Mouse (Mus musculus) ovary, postnatal 36 days (tissue): ENCODE measurements around the gene Tln2.

Source experiments
- DNase-seq: peaks from one replicate; pipeline ENCODE4 v3.0.0; 2022; ENCODE audit warnings: low spot score, mixed read lengths

Gene Tln2

DNA sequence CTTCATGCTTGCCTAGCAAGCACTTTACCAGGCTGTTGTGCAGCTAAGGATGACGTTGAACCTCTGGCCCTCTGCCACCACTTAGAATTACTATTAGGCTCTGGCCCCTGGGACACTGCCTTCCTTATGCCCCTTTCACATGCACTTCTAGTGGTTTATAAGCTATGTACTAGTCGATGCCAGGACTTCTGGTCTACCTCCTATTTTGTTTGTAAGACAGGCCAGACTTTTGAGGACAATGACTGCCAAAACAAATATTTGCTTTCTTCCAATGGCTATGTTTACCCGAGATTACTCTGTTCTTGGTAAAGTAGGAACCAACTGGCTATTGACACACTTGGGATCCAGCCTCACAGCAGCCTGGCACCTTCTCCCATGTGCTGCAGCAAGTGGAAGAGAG is 82.1 kb downstream of the Tln2 start:
- no peak for DNase-seq

DNA sequence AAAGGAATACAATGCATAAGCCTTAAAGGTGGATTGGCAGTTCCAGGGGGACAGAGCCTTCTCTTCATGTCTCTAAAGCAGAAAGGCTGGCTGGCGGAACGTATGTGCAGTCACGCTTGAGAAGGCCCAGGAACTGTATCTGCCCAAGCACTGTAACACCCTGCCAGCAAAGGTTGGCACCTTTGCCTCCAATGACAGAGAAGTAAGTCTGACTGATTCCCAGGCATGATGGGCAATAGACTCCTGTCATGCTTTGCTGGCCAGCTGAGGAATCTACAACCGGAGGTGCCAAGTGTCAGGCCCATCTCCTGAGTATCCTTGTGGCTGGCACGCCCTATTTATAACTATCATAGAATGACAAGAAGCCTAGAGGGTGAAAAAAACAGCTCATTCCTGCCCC is 83.3 kb downstream of the Tln2 start:
- DNase-seq = no peak

DNA sequence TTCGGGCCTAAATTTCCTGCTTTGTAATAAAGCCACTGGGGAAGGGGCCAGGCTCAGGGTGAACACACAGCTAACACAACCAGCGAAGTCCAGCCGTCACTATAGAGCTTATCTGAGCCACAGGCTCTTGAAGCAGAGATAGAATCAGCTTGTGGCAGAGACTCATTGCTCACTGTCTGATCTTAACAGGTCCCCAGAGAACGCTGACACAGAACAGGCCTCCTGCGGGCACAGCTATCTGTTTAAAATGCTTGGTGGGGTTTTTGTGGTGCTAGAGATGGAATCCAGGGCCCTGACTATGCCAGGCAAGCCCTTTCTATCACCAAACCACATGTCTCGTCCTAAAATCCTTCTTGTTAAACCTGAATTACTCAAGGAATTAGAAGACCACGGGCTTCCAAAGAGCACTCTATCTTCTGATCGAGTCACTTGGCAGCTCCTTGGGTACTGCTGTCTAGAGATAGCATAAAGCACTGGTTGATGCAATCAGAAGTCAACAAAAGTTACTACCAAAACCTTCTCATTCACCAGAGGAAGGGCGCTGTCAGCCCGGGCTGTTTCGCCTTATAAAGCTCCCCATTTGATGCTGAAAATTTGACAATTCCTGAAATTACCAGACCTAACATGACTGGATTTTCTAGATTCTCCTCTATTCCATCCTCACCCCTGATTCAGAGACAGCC is 95.9 kb downstream of the Tln2 start:
- no peak for DNase-seq

DNA sequence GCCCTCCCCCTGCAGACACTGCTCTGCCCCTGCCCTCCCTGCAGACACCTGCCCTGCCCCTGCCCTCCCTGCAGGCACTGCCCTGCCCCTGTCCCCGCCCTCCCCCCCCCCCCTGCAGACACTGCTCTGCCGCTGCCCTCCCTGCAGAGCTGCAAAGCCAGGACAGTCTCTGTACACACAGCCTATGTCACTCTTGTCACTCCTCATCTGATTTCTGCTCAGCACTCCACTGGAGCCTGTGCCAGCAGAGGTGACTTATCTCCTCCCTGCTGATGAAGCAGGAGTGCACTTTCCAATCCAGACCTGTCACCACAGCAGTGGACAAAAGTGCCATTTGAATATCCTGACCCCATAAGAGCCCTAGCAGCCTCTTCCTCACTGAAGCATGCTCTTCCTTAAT is 118.0 kb downstream of the Tln2 start:
- DNase-seq = no peak

DNA sequence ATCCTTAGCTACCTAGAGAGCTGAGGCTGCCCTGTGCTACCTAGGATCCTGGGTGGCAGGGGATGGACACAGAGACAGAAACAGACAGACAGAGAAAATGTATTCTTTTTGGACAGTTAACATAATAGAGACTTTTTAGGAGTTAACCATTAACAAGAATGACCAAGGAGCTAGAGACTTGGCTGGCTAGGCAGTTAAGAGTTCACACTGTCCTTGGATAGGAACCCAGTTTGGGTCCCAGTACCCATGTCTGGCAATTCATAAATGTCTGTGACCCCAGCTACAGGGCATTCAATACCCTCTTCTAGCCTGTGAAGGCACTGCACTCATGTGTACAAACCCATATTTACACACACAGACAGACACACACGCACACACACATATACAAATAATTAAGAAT is 122.0 kb downstream of the Tln2 start:
- no peak for DNase-seq

DNA sequence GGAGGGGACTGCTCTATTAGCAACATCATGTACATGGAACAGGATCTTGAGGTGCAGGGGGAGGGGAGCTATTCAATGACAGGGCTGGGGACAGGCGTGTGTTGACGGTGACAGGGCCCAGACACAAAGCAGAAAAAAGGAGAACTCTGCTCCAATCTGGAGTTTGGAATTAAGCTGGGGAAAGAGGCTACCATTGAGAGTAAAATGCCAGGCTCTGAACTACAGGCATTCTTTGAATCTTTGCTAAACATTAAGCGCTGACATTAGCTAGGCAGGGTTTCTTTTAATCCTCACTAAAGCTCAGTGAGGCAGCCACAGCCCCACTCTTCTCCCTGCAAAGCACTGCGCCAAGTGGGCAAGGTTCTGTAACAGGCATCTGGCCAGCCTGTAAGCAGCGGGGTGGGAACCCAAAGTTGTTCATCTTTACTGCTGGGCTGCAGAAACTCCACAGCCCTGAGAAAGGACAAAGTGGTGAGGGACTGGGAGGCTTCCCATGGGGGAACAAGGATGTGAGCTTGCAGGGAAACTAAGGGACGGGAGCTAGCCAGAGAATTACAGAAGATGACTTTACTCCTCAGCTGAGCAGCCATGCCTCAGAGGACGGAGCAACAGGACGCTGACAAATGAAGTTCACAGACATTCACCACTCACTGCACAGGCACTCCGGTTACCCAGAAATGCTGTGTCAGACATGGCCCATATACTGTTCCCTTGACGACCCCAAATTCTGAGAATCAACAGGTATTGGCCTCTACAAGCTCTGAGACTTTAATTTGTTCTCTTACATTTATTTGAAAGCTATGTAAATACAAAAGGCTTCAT is 124.0 kb downstream of the Tln2 start:
- no peak for DNase-seq

DNA sequence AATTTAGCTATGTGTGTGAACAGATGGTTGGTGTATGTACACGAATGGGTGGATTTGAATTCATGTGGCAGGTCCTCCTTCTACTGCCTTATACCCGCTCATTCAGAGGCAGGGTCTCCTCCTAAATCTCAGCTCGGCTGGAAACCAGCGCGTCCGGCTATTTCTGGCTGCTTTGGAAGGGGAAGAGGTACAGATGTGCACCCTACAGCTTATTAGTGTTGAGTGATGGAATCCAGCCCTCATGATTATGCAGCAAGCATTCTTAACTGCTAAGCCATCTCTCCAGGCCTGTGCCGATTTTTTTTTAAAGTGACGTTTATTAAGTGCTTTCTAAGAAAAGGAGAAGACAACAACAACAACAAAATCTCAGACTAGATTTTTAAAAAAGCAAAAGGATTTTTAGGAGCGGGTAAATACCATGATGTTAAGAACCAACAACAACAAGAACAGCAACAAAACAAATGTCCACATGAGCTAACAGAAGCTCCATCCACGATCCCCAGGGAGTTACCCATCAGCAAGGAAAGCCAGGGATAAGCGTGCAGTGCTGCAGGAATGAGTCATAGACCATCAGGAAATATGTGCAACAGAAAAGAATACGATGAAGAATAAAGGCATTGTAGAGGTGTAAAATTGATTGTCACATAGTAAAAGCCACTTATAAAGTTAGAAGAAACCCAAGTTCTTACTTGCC is 130.2 kb downstream of the Tln2 start:
- no peak for DNase-seq

DNA sequence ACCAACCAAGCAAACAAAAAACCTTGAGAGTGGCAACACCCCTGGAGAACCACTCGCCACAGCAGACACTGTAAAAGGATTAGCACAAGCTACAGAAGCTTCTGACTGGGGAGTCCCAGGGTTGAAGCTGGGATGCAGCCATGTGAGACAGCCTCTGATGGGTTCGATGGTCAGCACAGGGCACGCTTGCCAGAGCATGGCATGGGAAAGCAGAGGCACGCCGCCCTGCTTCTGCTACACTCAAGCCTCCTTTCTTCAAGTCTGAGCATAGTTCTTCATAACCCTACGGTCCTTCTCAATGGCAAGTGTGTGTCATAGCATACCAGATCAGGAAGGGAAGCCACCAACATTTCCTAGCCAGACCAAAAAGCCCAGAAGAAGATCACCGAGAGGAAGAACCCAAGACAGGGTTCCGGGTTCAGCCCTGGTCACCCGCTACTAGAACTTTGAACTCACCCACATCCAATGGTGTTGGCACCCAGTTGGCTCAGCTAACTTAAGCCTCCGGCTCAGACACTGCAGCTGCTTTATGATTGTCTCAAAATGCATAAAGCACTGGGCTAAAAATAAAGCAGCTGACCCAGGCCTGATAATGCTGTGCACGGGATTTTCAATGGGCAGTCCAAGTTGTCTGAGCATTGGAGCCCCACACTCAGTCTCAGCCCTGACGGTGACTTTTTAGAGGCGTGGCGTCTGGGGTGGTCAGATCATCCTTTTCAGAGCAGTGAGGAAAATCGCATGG is 131.0 kb downstream of the Tln2 start:
- DNase-seq = no peak

DNA sequence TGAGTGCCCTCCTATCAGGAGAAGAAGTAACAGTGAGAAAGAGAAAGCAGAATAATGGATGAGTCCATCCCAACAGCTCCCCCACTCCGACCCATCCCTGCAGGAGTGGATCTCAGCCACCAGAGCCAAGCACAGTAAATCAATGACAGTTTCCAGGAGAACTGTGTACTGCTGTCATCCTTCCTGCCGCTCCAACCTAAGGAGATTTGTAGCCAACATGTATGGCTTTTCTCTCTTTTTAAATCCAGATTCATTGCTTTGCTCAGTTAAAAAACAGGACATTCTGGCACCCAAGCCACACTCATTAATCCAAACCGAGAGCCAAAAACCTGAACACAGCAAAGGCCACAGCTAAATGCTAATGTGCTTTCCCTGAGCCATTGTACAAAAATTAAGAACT is 133.2 kb downstream of the Tln2 start:
- no peak for DNase-seq

DNA sequence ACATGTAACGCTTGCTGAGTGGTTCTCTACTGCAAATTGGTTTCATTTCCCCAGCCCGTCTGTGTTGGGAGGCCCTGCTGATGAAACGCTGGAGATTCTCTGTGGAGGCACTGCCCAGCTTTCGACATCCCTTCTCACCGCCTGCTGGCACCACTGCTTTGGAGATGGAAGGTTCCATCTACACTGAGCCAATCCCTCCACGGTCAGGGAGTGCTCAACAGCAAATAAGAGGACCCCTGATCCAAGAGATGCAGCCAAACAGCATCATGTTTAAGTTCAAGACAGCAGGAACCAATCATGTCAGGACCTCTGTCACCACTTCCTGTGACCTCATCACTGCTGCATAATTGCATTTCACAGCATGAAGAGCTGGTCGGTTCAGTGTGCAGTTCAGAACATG is 135.4 kb downstream of the Tln2 start:
- DNase-seq = no peak

DNA sequence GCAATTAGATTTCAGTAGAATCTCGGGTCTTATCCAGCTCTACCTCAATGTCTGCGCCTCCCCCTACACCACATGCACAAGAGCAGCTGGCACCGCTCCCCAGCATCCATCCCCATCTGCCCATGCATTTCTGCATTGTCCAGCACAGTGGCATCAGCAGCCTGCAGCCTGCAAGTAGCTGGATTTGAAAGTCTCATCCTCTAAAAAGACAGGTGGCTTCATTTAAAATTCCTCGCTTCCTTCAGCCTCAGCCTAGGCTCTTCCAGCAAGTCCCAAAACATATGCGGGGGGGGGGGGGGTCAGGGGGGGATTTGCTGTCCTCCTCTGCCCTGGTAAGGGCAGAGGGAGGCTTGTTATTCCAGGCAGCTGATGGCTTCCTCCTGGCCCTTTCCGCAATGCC is 141.4 kb downstream of the Tln2 start:
- no peak for DNase-seq

DNA sequence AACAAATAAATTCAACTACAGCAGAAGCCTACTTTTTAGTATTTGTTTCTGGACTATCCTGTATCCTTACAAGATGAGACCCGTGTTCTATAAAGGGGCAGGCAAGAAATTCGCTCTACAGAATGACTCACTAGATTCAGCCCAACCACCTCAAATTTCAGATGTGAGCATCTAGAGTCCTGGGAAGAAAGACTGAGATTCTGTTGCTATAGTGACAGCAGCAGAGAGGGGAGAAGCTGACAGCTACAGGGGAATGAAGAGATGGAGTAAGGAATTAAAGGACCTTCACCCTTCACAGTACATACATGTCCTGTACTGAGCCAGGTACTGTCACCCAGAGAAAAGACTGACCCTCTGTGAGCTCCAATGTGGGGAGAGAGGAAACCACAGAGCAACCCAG is 148.8 kb downstream of the Tln2 start:
- no peak for DNase-seq

DNA sequence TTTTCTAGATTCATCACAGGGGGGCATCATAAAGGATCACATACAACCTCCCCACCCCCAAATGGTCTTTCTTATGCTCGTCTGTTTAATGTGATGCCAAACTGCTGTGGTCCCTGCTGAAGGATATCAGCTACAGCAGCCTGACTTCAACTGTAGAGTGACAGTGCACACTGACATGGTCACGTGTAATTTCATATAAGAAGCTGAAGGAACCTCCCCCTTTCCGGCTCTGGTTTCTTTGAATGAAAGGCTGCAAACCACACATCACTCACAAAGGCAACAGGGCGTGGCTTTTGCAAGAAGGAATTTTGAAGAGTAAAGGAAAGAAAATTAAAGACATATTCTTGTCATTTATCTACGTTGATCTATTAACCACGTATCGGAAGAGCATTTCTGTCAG is 154.8 kb downstream of the Tln2 start:
- DNase-seq = no peak

DNA sequence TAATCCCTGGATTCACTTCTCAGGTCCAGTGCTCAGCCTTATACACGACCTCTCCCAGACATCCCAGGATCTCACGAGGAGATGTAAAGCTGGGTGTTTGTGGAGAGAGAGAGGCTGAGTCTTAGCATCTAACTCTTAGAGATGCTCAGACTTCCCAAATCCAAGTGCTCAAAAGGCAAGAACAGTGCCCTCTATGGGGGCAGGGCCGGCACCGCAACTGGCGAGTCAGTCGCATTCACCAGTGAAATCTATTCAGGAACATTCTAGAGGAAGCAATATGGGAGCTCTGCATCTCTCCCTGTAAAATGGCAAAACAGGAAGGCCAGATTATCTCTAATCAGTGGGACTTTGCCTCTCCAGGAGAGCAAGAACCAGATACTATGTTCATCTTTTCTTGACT is 159.9 kb downstream of the Tln2 start:
- no peak for DNase-seq

DNA sequence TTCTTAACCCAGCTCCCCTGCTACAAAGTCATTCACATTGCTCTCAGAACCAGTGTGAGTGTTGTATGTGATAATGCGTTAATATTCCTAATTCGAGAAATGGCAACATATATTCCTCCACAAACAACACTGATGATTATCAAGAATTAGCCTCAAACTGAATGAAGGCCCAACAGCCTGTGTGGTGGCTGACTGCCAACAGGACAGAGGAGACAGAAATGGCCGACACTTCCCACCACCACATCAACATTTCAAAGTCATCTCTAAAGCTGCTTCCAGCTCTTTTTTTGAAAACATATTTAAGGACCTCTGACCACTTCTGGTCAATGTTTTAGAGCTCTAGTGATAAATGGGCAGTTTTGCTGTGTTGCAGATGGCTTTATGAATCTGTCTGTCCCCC is 161.7 kb downstream of the Tln2 start:
- DNase-seq = no peak

DNA sequence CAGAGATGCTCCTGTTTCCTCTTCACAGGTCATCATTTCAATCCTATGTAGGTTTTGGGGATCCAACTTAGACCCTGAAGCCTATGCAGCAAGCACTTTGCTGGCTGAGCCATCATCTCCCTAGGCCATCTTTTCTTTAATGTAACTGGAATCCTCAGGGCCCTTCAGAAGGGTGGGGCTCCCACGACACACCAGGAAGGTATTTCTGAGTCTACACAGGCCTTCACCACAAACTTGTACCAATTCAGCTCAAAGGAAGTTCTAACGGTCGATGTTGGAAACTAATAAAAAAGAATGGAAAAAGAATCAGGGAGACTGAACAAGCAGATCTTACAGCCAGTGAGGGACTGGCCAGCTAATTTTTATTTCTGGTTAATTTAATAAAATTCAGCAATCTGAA is 163.1 kb downstream of the Tln2 start:
- no peak for DNase-seq

DNA sequence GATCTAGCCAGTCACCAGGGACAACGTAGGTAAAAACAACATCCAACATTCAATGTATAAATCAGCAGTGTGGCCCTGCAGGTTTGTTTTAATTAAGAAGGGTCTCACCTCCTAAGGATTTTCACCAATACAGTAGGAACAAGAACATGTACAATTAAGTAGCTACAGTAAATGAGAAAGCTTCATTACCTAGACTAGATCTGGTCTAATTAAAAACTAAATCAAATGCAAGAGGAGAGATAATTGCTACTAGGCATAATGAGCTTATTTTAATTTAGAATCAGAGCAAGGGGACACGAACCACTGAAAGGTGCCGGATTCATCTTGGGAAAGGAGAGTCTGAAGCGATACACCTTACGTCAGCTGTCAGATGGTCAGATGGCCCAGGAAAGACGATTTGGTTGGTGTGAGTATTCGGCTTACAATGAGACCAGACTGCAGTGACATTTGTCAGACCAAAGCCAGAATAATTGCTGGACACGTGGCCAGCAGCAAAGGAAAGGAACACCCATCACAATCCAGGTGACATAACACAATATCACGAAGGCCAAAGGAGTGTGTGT is 175.4 kb downstream of the Tln2 start:
- no peak for DNase-seq

DNA sequence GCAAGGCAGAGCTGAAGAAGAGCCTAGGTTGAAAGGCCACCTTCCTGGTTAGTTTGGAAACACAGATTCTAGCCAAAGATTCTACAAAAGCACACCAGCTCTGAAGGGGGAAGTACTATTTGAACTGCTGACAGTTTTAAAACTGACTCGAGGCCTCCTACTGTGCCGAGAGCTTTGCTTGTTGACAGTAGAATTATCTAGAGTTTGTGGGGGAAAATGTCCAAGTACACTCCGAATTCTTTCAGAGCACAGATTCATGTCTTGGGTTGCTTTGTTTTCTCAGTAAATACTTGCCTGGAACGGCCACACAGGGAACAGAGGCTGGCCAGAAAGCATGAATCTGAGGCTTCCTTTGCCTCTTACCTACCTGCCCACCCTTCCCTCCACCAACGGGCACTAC is 179.4 kb downstream of the Tln2 start:
- DNase-seq = no peak

DNA sequence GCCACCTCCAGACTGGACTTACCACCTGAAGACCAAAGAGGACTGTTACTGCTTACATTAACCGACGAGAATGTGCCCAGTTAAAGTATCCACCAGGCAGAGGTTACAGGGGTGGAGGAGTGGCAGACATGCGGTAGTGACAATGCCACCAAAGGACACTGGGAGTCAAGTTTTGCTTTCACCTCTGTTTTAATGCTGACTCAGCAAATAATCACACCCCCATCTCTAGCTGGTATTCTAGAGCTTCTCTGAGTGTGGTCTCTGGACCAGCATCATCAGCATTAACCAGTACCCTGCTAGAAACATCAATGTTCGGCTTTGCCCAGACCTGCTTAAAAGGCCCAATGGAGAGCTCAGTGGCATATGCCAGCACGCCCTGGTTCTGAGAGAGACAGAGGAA is 180.7 kb downstream of the Tln2 start:
- no peak for DNase-seq

DNA sequence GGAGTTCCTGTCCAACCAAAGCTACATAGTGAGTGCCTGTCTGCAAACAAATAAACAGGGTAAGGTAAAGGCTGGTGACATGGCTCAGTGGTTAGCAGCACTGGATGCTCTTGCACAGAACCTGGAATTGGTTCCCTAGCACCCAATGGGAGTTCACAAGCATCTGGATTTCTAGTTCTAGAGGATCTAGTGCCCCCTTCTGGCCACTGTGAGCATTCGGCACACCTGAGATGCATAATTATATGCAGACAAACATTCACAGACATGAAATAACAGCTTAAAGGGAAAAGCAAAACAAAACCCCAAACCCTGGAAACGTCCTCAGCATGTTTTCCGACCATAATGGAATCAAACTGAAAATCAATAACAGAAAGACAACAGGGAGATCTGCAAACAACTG is 191.4 kb downstream of the Tln2 start:
- no peak for DNase-seq

DNA sequence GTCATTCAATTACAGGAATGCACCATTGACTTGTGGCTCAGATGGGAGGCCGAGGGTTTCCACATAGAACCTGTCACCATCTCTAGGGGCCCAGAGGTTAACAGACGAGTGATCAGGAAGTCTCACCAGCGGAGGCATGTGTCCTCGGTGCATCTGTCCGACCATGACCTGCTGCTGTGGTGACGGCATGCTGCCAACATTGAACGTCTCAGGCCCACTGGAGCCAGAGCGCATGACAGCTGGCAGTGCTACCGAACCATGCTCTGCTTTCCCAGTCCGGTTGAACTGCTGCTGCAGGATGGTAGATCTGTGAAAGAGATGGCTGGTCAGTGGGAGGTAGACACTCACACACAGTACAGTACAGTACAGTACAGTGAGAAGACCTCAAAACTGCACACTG is 197.0 kb downstream of the Tln2 start:
- DNase-seq = no peak

DNA sequence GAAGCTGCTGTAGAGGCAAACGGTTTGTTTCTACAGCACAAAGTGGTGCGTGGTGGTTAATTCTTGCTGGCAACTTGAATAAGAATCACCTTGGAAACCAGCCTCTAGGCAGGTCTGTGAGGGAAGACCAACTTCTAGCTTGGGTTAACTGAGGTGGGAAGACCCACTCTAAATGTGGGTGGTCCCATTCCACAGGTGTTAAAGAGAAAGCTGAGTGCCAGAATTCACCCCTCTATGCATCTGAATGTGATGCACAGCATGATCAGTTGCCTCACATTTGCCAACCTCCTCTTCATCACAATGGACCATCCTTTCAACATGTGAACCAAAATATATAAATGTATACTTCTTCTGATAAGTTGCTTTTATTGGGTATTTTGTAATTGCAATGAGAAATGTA is 197.4 kb downstream of the Tln2 start:
- DNase-seq = no peak
